Mouse (Mus musculus) lung, embryonic 15.5 days (tissue): ENCODE measurements at regions not wholly inside any gene's neighbourhood (a gene's known extent, or its start where the extent isn't known, plus 50 kb on each side); places are given as distances from the start of the nearest gene placed in this dataset.

Experiments
- ATAC-seq: fragments of 200-750 bp; cut with Nextera tagmentation; 2 replicates; pipeline ENCODE4 v1.8.0; 2017; ENCODE audit warnings: moderate number of reproducible peaks, borderline replicate concordance; ENCODE audit not compliant: low FRiP score, low TSS enrichment; ENCODE audit errors: extremely low read depth
- H3K27ac ChIP-seq: fragments of 300-500 bp; sonication (generic); 2 replicates; pipeline ENCODE4 v1.5.1; 2015; ENCODE audit warnings: moderate library complexity, mild to moderate bottlenecking, inconsistent platforms
- H3K27me3 ChIP-seq: fragments of 300-500 bp; sonication (generic); 2 replicates; pipeline ENCODE4 v1.6.1; 2015; ENCODE audit warnings: inconsistent platforms
- H3K36me3 ChIP-seq: fragments of 300-500 bp; sonication (generic); 2 replicates; pipeline ENCODE4 v1.6.1; 2015; ENCODE audit warnings: inconsistent platforms
- H3K4me1 ChIP-seq: fragments of 300-500 bp; sonication (generic); 2 replicates; pipeline ENCODE4 v1.6.1; 2015; ENCODE audit warnings: inconsistent platforms
- H3K4me2 ChIP-seq: fragments of 300-500 bp; sonication (generic); 2 replicates; pipeline ENCODE4 v1.6.1; 2015; ENCODE audit warnings: inconsistent platforms, mild to moderate bottlenecking, moderate library complexity
- H3K4me3 ChIP-seq: fragments of 300-500 bp; sonication (generic); 2 replicates; pipeline ENCODE4 v1.5.1; 2015; ENCODE audit warnings: mild to moderate bottlenecking, inconsistent platforms
- H3K9ac ChIP-seq: fragments of 300-500 bp; sonication (generic); 2 replicates; pipeline ENCODE4 v1.6.1; 2015; ENCODE audit warnings: inconsistent platforms
- H3K9me3 ChIP-seq: fragments of 300-500 bp; sonication (generic); 2 replicates; pipeline ENCODE4 v1.6.1; 2016; ENCODE audit warnings: inconsistent platforms
- WGBS: fragments of 180-500 bp; shearing (Covaris S2); methylation state at CpG from one replicate; pipeline ENCODE4 v1.1.7; 2015; 5-methylcytosine and 5-hydroxymethylcytosine counted together

- no peak overlapping the region for H3K4me3 ChIP-seq
- H3K9ac ChIP-seq = no peak overlapping the region
- H3K4me1 ChIP-seq = no peaks in the 10 kb centered on the region
- ATAC-seq = no peak
- 64% methylated on average over 4 of the region's 4 CpGs for WGBS
- H3K9me3 ChIP-seq = no peaks in the 10 kb centered on the region
- H3K4me2 ChIP-seq = no peak overlapping the region
- no peaks in the 10 kb centered on the region for H3K27me3 ChIP-seq
- H3K36me3 ChIP-seq = no peaks in the 10 kb centered on the region
- H3K27ac ChIP-seq = no peak overlapping the region
Observed at GRCm38 (mm10) chr4:124268404-124268803, 342.2 kb downstream of the 3100002H09Rik start.

GRCm38 (mm10) chr4:124266573-124266972 is 344.0 kb downstream of the 3100002H09Rik start:
- no peak for ATAC-seq
- H3K27me3 ChIP-seq = no peaks in the 10 kb centered on the region
- H3K4me2 ChIP-seq = no peak overlapping the region
- H3K4me3 ChIP-seq = no peak overlapping the region
- H3K27ac ChIP-seq = no peak overlapping the region
- H3K9me3 ChIP-seq = no peaks in the 10 kb centered on the region
- H3K4me1 ChIP-seq = no peaks in the 10 kb centered on the region
- 41% methylated on average over 4 of the region's 4 CpGs for WGBS
- H3K9ac ChIP-seq = no peak overlapping the region
- no peaks in the 10 kb centered on the region for H3K36me3 ChIP-seq

- Histone ChIP-seq H3K9ac (no peak overlapping the region), H3K27me3 (no peaks in the 10 kb centered on the region), H3K4me2 (no peak overlapping the region), H3K36me3 (no peaks in the 10 kb centered on the region), H3K4me3 (no peak overlapping the region), H3K4me1 (no peaks in the 10 kb centered on the region), H3K27ac (no peak overlapping the region), H3K9me3 (no peaks in the 10 kb centered on the region)
- no peak for ATAC-seq
- 64% methylated on average over 15 of the region's 15 CpGs for WGBS
Observed at GRCm38 (mm10) chr4:124265527-124265926, 345.1 kb downstream of the 3100002H09Rik start.

DNA sequence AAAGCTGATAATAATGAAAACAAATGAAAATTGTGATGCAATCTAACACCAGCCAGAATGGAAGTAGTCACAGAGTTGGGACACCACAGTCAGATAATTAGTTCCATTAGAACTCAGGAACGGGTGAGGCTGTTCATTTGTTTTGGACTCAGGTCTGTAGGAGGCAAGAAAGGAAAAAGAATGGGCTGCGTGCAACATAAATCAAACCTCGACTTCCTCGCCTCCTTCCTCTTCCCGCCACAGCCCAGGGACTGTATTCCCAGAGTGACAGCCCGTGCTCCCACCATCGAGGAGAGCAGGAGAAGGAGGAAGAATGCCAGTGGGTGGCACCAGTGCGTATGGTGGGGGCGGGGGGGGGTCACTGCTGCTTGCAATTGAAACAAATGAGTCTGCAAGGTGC is 339.2 kb upstream of the 4930535I16Rik start:
- Histone ChIP-seq H3K27ac (no peak overlapping the region), H3K4me3 (no peak overlapping the region), H3K36me3 (no peaks in the 10 kb centered on the region), H3K9me3 (no peaks in the 10 kb centered on the region), H3K9ac (no peak overlapping the region), H3K27me3 (no peaks in the 10 kb centered on the region), H3K4me2 (no peak overlapping the region), H3K4me1 (no peaks in the 10 kb centered on the region)
- 13% methylated on average over 8 of the region's 9 CpGs for WGBS
- no peak for ATAC-seq

DNA sequence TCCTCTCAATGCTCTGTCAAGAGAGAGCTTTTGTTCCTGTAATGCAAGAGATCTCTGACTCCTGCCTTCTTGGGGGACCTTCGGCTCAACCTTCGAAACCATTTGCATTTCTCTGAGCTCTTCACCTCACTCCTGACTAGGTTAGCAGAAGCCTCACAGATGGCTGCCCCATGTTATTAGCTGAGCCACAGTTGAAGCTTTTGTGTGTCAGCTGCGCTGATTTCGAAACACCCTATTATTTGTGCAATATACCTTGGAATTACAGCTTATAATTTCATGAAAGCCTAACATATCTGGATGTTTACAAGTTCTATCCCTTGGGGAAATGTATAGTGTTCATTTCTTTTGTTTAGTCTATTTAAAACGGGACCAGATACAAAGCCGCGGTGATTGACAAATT is 338.7 kb upstream of the 4930535I16Rik start:
- Histone ChIP-seq H3K9me3 (no peaks in the 10 kb centered on the region), H3K4me3 (no peak overlapping the region), H3K4me2 (no peak overlapping the region), H3K4me1 (no peaks in the 10 kb centered on the region), H3K9ac (no peak overlapping the region), H3K27ac (no peak overlapping the region), H3K36me3 (no peaks in the 10 kb centered on the region), H3K27me3 (no peaks in the 10 kb centered on the region)
- ATAC-seq = no peak
- 64% methylated on average over 7 of the region's 7 CpGs for WGBS

DNA sequence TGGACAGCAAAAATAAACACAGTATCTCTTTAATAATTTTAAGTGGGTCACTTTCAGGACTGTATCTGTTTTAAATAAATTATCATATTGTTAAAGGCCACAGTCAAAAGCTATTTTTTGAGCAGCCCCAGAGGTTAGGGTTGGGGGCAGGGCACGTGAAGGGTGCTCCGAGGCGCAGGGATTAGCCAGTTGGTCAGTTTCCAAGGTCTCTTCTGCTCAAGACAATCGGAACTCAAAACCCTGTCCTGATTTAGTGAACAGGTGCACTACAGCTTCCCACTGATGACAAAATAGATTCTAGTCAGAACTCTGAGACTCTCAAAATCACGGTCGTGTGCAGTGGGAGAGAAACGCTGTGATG is 337.3 kb upstream of the 4930535I16Rik start:
- no peaks in the 10 kb centered on the region for H3K27me3 ChIP-seq

DNA sequence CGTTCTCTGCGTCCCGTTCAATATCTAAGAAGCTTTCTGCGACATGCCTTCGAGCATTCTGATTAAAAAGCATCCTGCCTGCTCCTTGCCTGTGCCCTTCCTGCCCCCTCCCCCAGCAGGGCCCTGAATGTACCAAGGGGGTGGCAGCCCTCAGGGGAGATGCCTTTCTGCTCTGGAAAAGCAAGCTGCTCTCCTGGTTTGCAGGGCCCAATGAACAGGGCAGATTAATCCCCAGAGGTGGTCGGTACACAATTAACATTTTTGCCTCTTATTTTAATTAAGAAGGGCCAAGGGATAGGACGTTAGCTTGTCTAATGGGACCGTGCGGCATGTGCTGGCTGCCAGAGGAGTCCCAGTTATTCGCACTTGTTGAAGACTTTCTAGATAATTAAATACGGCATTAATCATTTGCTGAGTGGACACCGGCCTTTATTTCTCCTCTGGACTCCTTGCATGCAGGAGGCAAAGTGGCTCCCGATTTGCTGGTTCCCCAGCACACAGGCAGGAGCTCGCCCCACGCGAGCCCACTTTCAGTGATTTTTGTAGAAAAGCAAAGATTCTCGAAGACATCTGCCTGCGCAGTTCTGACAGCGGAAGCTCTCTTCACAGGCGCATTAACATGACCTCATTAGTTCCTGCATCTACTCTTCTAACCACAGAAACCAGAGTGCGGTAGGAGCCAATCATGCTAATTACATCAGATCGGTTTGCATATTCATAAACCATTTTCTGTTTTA is 336.8 kb upstream of the 4930535I16Rik start:
- Histone ChIP-seq H3K4me2 (no peak overlapping the region), H3K27me3 (no peaks in the 10 kb centered on the region), H3K4me3 (no peak overlapping the region), H3K36me3 (no peaks in the 10 kb centered on the region), H3K4me1 (no peaks in the 10 kb centered on the region), H3K27ac (no peak overlapping the region), H3K9me3 (no peaks in the 10 kb centered on the region), H3K9ac (no peak overlapping the region)
- no peak for ATAC-seq
- WGBS = 55% methylated on average over 22 of the region's 22 CpGs

More for the DNA sequence above, 337.3 kb upstream of the 4930535I16Rik start:
- Histone ChIP-seq H3K9me3 (no peaks in the 10 kb centered on the region), H3K4me1 (no peaks in the 10 kb centered on the region), H3K9ac (no peak overlapping the region), H3K4me3 (no peak overlapping the region), H3K27ac (no peak overlapping the region), H3K4me2 (no peak overlapping the region), H3K36me3 (no peaks in the 10 kb centered on the region)
- WGBS = 58% methylated on average over 7 of the region's 7 CpGs
- ATAC-seq = no peak

GRCm38 (mm10) chr4:124241600-124241999 is 323.8 kb upstream of the 4930535I16Rik start:
- WGBS = 14% methylated on average over 13 of the region's 13 CpGs
- H3K9me3 ChIP-seq = no peaks in the 10 kb centered on the region
- no peak overlapping the region for H3K4me3 ChIP-seq
- no peaks in the 10 kb centered on the region for H3K36me3 ChIP-seq
- H3K27ac ChIP-seq = no peak overlapping the region
- H3K4me2 ChIP-seq = no peak overlapping the region
- H3K9ac ChIP-seq = no peak overlapping the region
- 0 out of 2 replicates have a peak, but pooled peaks cover 5% of the 10 kb centered on the region for H3K4me1 ChIP-seq
- no peak for ATAC-seq
- no peaks in the 10 kb centered on the region; the same call in 1 of the 2 replicates for H3K27me3 ChIP-seq

GRCm38 (mm10) chr4:124236476-124236875 is 318.7 kb upstream of the 4930535I16Rik start:
- Histone ChIP-seq H3K4me3 (no peak overlapping the region), H3K9ac (no peak overlapping the region), H3K27ac (no peak overlapping the region), H3K36me3 (no peaks in the 10 kb centered on the region), H3K4me2 (no peak overlapping the region), H3K4me1 (0 out of 2 replicates have a peak, but pooled peaks cover 2% of the 10 kb centered on the region), H3K9me3 (no peaks in the 10 kb centered on the region), H3K27me3 (peaks cover 6% of the 10 kb centered on the region; the same call in 1 of the 2 replicates)
- 29% methylated on average over 16 of the region's 16 CpGs for WGBS
- no peak for ATAC-seq

GRCm38 (mm10) chr4:124228537-124228936 is 310.7 kb upstream of the 4930535I16Rik start:
- no peak overlapping the region for H3K27ac ChIP-seq
- ATAC-seq = peak; percentile 39; the same call in 1 of the 2 replicates
- no peaks in the 10 kb centered on the region for H3K4me1 ChIP-seq
- H3K36me3 ChIP-seq = no peaks in the 10 kb centered on the region
- no peaks in the 10 kb centered on the region for H3K9me3 ChIP-seq
- H3K9ac ChIP-seq = no peak overlapping the region
- WGBS = 11% methylated on average over 17 of the region's 17 CpGs
- no peak overlapping the region for H3K4me3 ChIP-seq
- 0 out of 2 replicates have a peak overlapping the region, but pooled peaks have one; percentile 11 for H3K4me2 ChIP-seq
- H3K27me3 ChIP-seq = peaks cover 6% of the 10 kb centered on the region; the same call in 1 of the 2 replicates

GRCm38 (mm10) chr4:124223646-124224500 is 306.1 kb upstream of the 4930535I16Rik start:
- Histone ChIP-seq H3K4me2 (no peak overlapping the region), H3K4me1 (no peaks in the 10 kb centered on the region)

DNA sequence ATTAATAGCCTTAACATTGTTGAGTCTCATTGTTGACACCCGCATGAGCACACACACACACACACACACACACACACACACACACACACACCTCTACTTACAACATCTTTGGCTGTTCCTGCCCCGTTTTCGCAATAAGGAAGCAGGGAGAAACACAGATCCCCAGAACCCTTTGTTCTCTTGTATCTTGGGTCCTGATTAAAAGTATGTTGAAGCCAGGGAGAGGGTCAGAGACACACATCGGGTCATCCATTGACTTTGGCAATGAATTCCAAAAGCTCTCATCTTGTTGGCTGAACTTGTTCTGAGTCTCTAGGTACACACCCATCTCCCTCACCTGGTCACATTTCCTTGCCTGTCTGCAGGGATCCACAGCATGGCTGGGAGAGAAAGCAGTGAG is 303.9 kb upstream of the 4930535I16Rik start:
- Histone ChIP-seq H3K9me3 (no peaks in the 10 kb centered on the region), H3K4me3 (no peak overlapping the region), H3K36me3 (no peaks in the 10 kb centered on the region), H3K27ac (no peak overlapping the region), H3K4me2 (no peak overlapping the region), H3K9ac (no peak overlapping the region), H3K27me3 (peaks cover 11% of the 10 kb centered on the region; the same call in 1 of the 2 replicates), H3K4me1 (0 out of 2 replicates have a peak, but pooled peaks cover 4% of the 10 kb centered on the region)
- WGBS = 78% methylated on average over 4 of the region's 4 CpGs
- no peak for ATAC-seq

More at GRCm38 (mm10) chr4:124223646-124224500, 306.1 kb upstream of the 4930535I16Rik start:
- Histone ChIP-seq H3K27me3 (peaks cover 11% of the 10 kb centered on the region; the same call in 1 of the 2 replicates), H3K9ac (no peak overlapping the region), H3K4me3 (no peak overlapping the region), H3K9me3 (no peaks in the 10 kb centered on the region), H3K36me3 (no peaks in the 10 kb centered on the region), H3K27ac (no peak overlapping the region)
- ATAC-seq = no peak
- WGBS = 67% methylated on average over 15 of the region's 15 CpGs
